Mouse (Mus musculus): ENCODE data around the gene Tle4. TPM values are rescaled to one million over a fixed set of nuclear protein-coding genes. Genes with fewer than 3 reads are reported as not detected.

The Tle4 gene
- total RNA-seq, 2 experiments from 2014 or later: 19.6 to 20.5 TPM

DNA sequence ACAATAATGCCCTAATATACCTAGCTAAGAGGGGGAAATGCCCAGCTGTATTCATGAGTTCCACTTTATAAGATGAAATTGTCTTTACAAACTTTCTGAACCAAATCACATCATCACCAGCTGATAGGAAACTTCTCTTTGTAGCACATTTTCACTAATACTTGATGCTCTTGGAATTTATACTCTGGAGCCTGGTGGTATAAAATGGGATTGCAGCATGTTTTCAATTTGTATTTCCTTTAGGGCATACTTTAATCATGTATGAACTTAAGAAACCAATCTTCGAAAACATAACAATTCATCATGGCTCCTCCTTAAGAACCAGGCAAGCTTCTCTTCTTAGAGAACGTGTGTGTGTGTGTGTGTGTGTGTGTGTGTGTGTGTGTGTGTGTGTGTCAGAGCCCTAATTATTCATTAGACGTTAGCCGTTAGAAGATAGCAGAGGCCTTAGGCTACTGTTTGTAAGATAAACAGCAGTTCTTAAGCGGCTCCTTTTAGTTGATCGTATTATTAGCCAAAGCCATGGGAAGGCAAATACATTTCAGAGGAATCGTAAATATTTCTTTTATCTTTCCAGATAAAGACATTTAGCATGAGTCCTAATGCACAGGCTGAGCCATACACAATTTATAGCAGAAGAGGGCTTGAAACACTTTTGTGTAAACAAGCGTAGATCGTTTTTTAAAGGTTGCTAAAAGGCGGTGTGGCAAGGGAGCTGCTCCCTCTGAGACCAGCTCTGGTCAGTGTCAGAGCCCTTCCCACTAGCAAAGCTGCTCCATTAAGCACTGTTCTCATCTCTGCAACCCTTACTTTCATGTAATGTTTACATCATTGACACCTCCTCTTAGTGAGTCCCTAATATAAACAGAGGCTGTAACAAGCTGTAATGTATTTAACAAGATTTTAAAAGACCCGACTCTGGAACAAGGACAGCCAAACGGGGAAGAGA lies 173.6 kb downstream of the Tle4 start:
- intact Hi-C loops (cut with DNase I): no loop called here
- DNase-seq: no peak

DNA sequence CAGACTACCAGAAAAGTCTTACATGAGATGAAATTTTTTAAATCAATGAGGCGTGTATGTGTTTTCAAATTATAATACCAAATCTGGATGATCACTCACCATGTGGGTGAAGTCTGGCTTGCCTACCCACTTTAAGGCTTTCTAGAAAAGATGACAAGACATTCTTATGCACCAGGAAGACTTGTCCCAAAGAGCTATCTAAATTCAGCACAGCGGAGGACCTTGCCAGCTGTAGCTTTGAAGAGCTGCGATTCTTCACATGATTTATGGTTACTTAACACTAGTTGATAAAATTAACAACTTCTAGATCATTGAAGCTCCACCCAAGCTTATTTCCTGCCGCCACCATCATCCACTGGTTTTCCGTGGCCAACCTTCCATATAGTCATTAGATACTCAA lies 176.2 kb downstream of the Tle4 start:
- intact Hi-C loops (cut with DNase I): no loop called here
- no peak for DNase-seq

DNA sequence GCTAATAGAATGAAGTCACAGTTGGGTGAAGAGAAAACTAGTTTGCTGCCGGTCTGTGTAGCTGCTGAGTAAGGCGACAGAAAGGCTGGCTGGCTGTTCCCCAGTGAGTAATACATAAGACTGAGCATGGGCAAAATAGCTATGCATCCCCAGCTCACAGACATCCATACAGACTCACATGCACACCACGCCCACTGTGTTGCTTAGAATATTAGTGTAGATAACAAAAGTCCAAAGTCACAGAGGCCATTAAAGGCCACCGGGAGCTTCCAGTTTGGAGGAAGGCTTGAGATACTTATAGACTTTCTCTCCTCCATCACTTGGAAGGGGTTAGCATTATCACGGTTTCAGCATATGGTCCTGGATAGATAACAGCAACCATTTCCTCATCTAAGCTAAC lies 178.0 kb downstream of the Tle4 start:
- DNase-seq: no peak
- intact Hi-C loops (cut with DNase I): no loop called here

DNA sequence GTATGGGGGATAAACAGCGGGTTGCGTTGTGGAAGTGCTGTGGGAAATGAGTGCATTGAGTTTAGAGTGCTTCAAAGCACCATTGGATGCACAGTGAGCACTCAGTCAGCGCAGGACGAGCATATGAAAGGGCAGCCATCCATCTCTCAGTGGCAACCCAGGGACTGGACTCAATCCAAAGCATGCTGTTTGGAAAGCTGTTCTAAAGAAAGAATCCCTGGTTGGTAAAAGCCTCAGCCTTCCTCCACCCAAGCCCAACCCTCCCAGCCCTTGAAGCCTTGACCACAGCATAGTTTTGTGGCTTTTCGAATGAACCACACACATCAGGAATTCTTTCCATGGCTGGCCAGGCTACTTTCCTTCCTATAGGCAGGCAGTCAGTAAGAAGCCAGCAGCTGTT lies 181.0 kb downstream of the Tle4 start:
- no peak for DNase-seq
- intact Hi-C loops (cut with DNase I): no loop called here

DNA sequence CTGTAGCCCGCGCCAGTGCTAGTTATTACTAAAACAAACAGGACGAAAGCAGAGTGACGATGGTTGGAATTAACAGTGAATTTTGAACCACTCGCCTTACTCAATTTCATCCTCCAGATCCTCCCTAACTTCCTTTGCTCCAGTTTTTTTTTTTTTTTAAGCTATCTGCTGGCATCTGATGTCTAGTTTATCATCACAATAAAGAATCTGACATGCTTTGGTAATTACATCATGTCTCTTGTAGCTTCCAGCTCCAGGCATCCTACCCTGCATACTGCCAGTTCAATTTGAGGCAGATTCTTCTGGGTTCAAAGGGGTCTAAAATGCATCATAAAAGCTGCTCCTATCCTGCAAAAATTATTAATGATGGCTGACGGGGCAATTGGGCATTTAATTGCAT lies 181.9 kb downstream of the Tle4 start:
- no peak for DNase-seq
- intact Hi-C loops (cut with DNase I): no loop called here

DNA sequence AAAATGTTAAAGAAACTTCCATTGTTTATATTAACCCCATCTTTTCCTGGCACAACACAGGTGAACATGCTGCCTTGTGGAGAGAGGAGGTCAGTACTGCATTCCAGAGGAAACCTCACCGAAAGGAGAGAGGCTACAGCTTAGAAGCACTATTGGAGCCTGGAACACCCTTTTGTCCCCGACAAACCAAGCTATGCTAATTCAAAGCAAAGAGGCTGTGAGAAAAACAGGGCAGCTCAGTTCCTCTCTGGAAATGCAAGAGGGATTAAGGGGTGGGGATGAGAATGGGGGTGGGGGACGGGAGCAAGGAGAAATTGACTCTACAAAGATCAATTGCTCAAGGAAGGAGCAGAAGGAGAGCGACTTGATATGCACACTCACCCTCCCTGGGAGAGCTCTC lies 182.9 kb downstream of the Tle4 start:
- no peak for DNase-seq
- intact Hi-C loops (cut with DNase I): no loop called here

DNA sequence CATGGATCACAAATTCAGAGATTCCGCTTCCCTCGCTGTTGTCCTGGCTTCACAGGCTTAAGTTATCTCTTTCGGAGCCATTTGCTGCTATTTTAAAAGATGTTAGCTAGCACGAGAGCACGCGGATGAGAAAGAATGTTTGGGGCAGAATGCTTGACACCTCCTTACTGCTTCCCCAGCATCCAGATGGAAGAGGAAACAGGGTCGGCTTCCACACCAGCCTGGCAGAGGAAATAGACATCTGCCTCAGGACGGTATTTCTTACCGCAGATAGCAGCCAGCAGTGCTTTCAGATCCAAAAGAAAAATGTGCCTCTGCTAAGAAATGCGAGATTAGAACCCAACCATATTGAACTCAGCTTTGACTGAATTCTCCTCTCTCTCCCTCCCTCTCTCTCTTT lies 191.2 kb downstream of the Tle4 start:
- DNase-seq: no peak
- intact Hi-C loops (cut with DNase I): no loop called here

All from gastrocnemius, postnatal 36 days (tissue).